Mouse (Mus musculus) lung, postnatal 14 days (tissue): ENCODE measurements around the gene Fam222b.
"Not testable (repeated sequence)": the region's sequence is repeated elsewhere in the genome, so short reads cannot be mapped to it uniquely, and the experiment has no call there.

Experiments
- DNase-seq: peaks from one replicate; pipeline ENCODE4 v3.0.0; 2021

Gene Fam222b

DNA sequence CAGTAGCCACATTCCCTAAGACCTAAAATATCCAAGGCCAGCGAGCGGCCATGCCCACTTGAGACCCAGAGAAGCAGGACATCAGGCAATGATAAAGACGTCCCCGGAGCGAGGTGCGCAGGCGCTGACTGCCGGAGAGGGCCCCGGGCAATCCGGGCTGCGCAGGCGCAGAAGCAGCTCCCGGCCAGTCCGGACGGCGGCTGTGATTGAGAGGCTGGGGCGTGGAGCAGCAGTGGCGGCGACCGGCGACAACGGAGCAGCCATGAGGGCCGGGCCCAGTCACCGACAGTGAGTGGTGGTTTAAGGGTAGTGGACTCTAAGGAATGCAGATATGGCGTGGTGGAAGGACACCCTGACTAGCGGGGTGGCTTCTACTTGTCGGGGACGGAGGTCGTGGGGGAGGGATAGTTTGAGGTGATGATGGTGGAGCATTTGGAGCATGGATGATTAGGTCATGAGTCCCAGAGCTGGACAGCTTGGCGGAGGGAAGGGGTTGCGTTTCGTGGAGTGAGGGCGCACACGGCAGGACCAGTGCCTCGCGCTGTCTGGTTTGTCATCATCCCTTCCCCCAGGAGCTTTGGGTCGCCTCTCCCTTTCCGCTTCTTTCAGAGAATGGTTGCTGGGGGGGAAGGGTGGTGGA lies at the start of gene Fam222b:
TSS of gene Fam222b (plus strand) at position 157 of the 640 bp plus-strand sequence.
- peak; percentile 95 for DNase-seq

DNA sequence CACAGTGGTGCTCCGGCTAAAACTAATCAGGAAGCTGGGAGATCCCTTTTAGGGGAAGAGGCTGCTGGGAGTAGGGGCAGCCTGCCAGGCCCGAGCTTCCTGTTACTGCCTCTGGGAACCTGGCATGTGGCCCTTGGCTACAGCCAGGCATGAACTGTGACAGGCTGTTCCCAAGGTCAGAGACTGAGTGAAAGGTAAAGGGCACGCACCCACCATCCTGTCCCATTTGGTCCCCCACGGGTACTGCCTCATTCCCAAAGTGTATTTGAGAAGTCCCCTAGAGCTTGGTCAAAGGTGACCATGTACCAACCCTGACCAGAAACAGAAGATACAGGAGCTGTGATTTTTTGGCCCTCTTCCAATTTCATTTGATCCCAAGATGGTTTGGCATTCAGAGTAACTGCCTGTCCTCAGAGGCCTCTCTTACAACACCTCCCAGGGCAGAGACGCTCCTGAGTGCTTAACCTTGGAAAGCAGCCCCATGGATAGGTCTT lies 49.7 kb upstream of the Fam222b start:
- peak; percentile 85 for DNase-seq

DNA sequence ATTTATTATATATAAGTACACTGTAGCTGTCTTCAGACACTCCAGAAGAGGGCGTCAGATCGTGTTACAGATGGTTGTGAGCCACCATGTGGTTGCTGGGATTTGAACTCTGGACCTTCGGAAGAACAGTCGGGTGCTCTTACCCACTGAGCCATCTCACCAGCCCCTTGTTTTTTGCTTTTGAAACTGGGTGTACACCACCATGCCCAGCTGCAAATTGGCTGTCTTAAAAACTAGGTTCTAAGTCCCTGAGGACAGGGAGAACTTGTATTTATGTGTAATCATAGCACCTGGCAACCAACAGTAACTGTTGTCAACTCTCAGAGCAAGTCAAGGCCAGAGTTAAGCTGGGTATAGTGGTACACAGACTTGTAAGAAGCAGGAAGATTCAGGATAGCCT lies 45.8 kb upstream of the Fam222b start:
- not testable (repeated sequence) for DNase-seq

DNA sequence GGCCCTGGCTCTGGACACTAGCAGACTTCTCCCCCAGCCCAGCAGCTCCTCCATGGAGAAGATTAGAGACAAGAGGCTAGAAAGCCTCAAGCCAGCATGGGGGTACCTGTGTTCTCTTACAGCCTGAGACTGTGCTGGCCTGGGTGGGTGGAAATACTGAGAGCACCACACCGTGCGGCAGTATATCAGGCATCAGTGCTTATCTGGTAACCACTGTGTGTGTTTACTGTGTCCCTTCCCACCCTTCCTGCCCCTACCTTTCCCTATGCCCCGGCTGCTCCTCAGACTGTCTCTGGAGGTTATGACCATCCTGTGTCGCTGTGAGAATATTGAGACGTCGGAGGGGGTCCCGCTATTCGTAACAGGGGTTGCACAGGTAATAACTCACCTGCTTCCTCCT lies 41.4 kb upstream of the Fam222b start:
- no peak for DNase-seq

DNA sequence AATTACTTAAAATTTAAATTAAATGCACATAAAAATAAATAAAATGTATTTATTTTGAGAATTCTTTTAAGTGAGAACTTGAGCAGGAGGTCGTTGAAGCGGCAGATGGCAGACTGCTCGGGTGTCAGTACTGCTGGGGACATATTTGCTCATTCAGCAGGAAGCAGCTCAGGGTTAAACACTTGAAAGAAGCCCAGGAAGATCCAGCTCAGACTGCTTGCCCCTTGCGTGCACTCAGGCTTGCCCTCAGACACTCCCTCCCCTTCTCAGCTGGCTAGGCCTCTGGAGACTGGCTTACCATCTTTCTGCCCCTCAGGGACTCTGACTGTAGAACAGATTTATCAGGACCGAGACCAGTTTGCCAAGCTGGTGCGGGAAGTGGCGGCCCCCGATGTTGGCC lies 37.5 kb upstream of the Fam222b start:
- DNase-seq = no peak

DNA sequence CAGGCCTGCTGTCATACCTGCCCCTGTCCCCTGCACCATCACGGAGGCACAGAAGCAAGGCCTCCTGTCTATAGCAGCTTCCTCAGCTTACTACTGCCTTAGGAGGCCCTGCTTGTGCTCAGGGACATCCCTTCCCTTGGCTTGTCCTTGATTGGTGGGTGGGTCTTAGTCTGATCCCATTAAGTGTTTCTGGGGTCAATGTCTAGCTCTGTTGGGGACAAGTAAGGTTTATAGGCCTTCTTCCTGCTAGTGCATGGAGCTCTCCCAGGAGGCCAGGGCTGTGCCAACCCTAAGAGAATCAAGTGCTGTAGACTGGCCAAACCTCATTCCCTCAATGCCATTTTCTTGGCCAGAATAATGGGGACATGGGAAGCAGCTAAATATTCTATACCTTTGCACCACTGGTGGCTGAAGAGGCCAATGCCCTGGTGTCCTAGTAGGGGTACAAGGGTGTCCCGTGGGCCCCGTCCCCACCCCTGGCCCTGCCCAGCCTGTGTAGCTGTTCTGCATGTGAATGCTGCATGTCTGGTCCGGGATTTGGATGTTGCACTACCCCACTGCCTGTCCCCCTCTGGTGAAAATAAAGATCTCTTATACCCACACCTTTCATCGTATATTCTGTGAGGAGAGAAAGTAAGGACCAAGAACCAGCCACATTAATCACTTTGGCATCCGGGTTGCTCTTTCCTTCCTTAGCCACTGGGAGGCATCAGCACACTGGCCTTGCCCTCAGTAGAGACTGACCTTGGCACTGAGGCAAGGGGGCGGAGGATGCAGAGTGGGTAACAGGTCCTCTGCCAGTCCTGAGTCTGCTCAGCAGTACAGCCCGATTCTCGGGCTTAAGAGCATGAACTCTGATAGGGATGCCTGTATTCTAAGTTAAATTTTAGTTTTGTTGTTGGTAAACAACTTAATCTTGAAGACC lies 34.4 kb upstream of the Fam222b start:
- DNase-seq = peak; percentile 83

DNA sequence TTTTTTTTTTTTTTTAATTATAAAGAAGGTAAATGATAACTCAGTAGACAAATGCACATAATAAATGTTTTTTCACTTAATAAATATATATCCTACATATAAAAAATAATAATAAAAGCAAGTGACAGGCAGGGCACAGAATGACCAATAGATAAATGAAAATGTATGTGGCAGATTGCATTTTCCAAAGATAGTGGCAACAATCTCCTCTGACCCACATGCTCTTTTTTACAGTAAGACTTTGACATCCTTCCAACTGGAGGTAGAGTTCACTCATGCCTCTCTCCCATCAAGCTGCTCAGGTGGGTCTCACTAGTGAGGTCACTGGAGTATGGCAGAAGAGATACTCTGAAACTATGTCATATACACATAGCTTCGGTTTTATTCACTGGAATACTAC lies 31.9 kb upstream of the Fam222b start:
- no peak for DNase-seq

DNA sequence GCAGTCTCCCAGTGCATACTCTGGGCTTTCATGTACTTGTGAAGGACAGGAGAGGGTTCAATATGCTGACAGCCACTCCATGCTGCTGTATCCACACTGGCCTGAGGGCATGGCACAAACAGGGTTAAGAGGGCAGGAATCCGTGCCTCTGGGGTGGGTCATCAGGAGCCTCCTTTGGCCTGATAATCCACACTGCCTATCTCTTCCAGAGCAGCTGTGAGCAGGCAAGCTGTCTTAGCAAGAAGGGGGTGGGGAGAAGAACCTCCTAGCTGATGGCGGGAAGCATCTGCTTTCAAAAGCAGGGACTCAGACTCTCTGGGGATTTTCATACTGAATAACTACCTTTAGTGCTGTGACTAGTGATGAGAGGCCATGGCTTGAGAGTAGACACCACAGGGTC lies 28.6 kb upstream of the Fam222b start:
- no peak for DNase-seq

DNA sequence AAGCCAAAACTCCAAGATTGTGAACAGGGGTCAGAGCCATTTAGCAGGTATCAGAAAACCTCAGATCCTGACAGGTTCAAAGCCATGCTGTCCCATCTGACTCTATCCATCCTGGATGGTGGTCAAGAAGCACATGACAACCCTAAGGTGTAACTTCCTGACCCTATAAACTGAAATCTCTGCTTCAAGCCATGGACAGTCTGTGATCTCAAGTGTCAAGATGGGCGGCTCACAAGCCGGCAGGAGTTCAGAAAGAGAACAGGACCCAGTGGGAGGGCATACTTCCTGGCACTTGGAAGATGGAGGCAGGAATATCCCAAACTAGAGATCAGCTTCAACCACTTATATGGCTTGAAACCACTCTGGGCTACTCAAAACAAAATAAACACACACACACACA lies 27.8 kb upstream of the Fam222b start:
- DNase-seq = no peak

DNA sequence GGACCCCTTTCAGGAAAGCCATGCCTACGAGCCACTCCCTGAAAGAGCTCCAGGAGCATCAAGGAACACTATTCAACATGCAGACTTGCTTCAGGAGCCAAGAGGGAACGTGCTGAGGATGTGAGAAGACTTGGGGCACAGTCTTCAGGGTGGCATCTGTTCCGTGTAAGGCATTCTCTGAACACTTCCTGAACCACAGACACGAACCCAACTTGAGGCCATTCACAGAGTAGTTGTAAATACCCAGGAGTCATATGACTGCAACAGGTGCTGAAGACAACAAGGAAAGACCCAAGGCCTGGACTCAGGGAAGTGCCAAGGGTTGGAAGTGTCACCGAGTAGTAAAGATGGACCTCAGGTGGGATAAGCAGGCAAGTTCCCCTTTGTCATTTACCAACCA lies 26.9 kb upstream of the Fam222b start:
- no peak for DNase-seq

DNA sequence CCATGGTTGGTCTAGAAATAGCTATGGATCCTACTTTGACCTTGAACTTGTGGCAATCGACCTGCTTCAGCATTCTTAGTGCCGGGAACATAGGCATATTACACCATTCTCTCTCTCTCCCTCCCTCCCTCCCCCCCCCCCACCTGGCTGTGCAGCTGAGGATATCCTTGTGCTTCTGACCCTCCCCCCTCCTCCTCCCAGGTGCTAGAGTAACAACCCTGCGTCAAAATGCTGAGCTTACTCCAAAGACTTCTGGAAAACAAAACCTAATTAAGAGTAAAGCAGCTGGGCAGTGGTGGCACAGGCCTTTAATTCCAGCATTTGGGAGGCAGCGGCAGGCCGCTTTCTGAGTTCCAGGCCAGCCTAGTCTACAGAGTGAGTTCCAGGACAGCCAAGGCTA lies 25.3 kb upstream of the Fam222b start:
- no peak for DNase-seq

DNA sequence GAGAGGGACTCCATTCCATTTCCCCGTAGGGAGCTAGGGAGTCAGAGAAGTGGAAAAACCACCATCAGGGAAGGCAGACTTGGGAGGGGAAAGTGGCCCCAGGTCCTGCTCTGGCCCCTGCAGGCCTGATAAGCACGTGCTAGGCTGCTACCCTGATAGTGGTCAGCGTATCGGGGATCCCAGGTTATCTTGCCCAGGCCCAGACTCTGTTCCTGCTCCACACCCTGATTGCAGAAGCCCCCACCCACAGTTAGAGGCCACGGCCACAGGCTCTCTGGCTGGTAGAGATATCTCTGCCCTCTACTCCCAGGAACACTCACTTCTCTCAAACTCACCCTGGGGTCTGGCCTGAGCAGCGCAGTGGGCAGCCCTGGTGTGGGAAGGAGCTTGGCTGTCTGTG lies 24.8 kb upstream of the Fam222b start:
- no peak for DNase-seq

DNA sequence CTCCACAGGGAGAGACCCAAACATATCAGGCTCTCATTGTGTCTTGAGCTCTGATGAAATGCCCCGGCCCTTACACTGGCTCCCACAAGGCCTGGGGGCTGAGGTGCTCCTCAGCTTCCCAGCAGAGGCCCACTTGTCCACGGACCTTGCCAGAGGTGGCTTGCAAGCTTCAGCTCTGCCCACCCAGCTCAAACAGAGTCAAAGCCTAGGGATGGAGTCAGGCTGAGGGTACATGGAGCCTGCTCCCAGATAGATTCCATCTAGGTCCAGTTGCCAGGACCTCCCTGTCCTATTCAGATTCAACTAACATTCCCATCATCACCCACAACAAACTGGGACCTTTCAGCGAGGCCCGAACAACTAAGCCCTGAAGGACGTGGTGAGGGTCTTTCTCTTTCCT lies 22.5 kb upstream of the Fam222b start:
- DNase-seq = no peak

DNA sequence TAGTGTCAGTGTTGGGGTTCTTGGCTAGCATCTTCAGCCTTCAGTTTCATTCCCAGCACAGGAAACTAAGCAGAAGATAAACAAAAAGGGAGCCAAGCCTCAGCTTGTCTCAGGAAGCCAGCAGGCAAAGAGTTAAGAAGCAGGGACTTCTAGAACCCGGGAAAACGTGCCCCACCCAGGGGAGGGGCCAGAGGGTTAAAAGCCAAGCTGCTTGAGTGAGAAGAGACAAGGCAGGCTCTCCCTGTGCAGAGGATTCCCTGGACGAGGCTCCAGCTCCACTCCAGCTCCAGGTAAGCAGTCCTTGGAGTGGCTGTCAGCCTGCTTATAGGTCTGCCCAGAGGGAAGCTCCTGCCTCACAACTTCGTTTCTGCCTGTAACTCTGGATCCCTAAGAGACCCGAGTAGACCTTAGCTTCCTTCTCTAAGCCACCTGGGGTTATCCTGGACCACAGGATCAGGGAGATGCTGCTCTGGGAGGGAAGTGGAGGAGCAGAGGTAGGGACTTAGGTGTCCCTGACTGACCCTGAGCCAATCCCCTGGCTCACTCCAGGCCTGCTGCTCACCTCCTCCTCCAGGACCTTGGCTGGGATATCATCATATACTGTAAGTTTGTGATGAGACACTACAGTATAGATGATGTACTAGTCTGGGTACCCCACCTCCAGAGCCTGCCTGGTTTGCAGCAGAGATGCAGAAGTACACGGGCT lies 21.9 kb upstream of the Fam222b start:
- DNase-seq = no peak

DNA sequence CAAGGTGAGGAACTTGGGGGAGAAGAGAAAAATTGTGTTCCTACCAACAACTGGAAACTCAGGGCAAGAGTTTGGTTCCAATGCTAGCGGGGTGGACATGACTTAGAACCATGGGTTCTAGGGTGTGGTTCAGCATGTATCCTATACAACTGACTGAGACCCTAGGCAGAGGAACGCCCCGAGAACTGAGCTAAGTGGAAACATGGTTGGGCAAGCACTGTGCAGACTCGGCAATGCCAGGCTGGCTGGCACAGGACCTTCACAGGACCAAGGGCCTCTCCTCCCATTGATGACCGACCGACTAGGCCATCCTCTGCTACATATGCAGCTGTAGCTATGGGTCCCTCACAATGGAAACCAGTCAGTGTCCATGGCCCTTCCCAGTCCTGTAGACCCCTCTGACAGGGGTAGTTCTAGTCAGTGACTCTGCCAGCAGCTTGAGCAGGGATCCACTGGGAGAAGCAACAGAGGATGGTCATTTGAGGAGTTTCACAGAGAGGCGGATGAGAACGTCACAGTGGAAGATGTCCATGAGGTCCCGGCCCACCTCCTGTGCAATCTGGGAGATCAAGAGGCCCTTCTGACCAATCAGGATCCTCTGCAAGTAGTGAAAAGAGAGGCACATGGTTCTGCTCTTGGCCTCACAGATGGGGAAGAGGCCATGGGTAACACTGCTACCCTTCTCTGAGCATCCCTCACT lies 20.7 kb upstream of the Fam222b start:
- no peak for DNase-seq

DNA sequence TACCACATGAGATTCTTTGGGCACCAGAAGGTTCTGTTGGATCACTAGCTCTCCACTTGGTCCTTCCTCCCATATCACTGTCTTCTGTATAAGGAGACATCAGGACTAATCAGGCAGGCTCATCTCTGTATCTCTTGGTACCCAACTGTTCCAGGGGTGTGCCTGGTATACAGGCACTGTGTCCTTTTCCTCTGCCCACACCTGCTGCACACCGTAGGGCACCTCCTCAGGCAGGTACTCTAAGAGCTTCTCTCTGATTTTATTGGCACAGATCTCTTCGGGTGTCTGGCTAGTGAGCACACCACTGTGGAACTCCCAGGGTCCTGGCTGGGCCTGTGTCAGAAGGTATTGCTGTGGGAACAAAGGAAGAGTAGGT lies 20.2 kb upstream of the Fam222b start:
- no peak for DNase-seq

DNA sequence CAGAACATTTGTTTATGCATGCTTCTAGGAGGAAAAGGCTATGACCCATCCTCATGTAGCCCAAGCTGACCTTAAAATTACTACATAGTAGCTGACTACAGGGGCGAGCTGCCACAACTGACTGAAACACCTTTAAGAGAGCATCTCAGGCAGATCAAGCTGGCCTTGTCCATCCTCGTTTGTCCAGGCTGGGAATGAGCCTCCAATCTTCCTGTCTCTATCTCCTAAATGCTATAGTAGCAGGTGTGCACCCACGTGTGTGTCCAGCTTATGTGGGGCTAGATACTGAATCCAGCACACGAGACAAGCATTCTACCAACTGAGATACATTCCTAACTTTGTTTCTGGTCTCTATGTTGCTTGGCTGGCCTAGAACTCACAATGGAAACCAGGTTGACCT lies 19.8 kb upstream of the Fam222b start:
- DNase-seq = no peak

DNA sequence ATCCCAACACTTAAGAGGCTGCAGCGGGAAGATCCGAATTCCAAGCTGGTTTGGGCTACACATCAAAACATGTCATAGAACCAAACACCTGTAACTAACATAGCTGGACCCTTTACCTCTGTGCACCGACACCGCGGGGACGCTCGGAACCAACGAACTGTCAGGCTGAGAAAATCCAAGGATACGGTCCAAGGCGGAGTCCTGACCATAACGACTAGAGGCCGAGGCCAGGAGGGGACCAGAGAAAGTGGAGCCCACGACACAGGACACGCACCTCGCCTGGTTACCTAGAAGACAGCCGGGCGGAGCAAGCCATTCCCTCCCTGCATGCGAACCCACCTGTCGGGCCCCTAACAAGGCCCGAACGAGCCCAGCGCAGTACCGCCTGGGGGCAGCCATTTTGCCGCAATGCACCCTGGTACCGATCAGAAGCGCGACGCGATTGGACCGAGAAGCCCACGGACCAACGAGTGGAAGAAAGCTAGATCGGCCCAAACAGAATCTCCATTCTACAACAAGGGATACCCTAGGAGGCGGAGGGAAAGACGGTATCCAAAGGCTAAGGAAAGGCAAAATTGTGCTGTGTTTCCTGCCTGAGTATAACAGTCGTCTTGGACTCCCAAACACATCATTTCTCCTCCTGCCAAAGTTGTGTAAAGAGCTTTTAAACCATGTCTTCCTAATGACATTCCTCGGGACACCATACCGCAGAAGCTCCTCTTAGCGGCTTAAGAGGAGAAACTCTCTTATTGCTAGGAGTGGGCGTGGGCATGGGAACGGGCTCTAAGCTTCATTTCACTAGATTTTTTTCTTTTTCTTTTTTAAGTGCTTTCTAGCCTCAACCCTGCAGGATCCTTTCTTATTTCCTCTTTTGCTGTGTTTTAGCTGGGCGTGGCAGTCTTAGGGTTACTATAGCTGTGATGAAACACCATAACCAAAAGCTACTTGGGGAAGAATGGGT lies 14.2 kb upstream of the Fam222b start, which contains the start of gene Eral1:
TSS of gene Eral1 (minus strand) at position 423 of the 961 bp plus-strand sequence.
- DNase-seq = peak; percentile 83

DNA sequence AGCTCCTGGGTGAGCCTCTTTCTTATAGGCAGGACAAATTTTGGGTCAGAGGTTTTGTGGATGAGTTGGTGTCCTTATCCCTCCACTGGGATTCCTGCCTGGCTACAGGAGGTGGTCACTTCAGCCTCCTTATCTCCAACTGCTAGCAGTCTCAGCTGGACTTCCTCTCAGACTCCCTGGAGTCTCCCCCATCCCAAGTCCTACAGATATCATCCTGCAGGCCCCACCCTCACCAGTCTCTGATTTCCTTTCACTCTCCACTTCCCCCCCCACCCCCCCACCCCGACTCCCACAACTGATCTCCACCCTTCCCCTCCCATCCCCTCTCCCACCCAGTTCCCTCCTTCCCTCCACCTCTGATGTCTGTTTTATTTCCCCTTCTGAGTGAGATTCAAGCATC lies 10.9 kb upstream of the Fam222b start:
- no peak for DNase-seq

DNA sequence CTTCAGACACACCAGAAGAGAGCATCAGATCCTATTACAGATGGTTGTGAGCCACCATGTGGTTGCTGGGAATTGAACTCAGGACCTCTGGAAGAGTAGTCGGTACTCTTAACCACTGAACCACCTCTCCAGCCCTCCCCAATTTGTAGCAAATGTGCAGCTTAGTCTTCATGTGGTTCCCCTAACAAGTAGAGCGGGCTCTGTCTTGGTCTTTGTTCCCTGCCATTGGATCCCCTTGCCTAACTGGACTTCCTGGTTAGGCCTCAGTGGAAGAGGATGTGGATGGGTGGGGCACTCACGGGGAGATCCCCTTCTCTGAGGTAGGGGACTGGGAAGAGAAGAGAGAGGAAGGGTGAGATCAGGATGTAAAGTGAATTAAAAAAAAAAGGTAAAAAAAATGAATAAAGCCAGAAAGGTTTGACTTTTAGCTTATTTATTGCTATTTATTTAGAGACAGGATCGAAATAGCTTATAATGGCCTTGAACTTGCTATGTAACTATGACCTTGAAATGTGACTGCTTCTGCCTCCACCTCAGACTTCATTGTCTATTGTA lies 7.5 kb upstream of the Fam222b start:
- DNase-seq = no peak

DNA sequence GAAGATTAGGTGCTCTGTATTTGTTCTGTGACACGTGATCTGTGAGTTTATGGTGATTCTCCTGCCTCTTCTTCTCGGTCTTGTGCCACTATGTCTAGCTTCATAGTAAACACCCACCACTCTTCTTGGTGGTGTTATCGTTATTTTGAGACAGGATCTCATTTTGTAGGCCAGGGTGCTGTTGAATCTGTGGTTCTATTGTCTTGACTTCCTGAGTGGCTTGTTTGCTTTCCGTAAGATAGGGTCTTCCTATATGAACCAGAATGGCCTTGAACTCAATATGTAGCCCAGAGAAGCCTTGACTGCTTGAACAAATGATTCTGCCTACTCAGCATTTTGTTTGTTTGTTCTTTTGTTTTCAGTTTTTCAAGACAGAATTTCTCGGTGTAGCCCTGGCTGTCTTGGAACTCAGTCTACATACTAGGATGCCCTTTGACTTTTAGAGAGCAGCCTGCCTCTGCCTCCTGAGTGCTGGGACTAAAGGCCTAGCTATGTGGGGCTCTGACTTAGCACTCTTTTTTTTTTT lies 6.6 kb upstream of the Fam222b start:
- DNase-seq = no peak
